Mouse (Mus musculus): ENCODE measurements around the gene Mis18a.

- no peak for TF ChIP-seq GATA1 (IDR thresholded peaks at IDR 0.05; ENCODE audit: borderline replicate concordance, low read length)
- no peak for TF ChIP-seq FLI1 (IDR thresholded peaks at IDR 0.05; ENCODE audit: low read length)
These were observed 38.1 kb upstream of the Mis18a start for GRCm38 (mm10) chr16:90765195-90765877.
